Mouse (Mus musculus): ENCODE measurements around the gene Scaper.

Gene Scaper

GRCm38 (mm10) chr9:55608701-55609531, 329.0 kb downstream of the Scaper start:
- no peak for DNase-seq (ENCODE audit: low spot score in 2 of 2)

- DNase-seq (ENCODE audit: low spot score in 2 of 2) = no peak
These were observed 339.3 kb downstream of the Scaper start for GRCm38 (mm10) chr9:55598594-55598993.

- no peak for DNase-seq (ENCODE audit: low spot score in 2 of 2)
These were observed 351.8 kb downstream of the Scaper start for GRCm38 (mm10) chr9:55586141-55586540.

- no peak for DNase-seq (ENCODE audit: low spot score in 2 of 2)
These were observed 356.5 kb downstream of the Scaper start for GRCm38 (mm10) chr9:55581414-55581813.

GRCm38 (mm10) chr9:55576571-55576970, 361.3 kb downstream of the Scaper start:
- DNase-seq (ENCODE audit: low spot score in 2 of 2) = no peak

GRCm38 (mm10) chr9:55571071-55571470, 366.8 kb downstream of the Scaper start:
- DNase-seq (ENCODE audit: low spot score in 2 of 2) = no peak

GRCm38 (mm10) chr9:55568466-55569159, 369.3 kb downstream of the Scaper start:
- peak; percentile 23 to 37 for DNase-seq (ENCODE audit: low spot score in 2 of 2)

- no peak for DNase-seq (ENCODE audit: low spot score in 2 of 2)
These were observed 377.0 kb downstream of the Scaper start for GRCm38 (mm10) chr9:55560960-55561359.

- DNase-seq (ENCODE audit: low spot score in 2 of 2) = no peak
These were observed 382.9 kb downstream of the Scaper start for GRCm38 (mm10) chr9:55554986-55555385.

GRCm38 (mm10) chr9:55549302-55549890, 388.5 kb downstream of the Scaper start:
- no peak for DNase-seq (ENCODE audit: low spot score in 2 of 2)

GRCm38 (mm10) chr9:55548871-55549270, 389.0 kb downstream of the Scaper start:
- DNase-seq (ENCODE audit: low spot score in 2 of 2) = no peak

GRCm38 (mm10) chr9:55546176-55547010, 391.5 kb downstream of the Scaper start:
- DNase-seq (ENCODE audit: low spot score in 2 of 2) = peak; percentile 20 to 42

- DNase-seq (ENCODE audit: low spot score in 2 of 2) = peak in 1 of 2 experiments; percentile 22
These were observed 392.3 kb downstream of the Scaper start for GRCm38 (mm10) chr9:55545556-55546175.

GRCm38 (mm10) chr9:55544861-55545555, 392.9 kb downstream of the Scaper start:
- peak in 1 of 2 experiments; percentile 55 for DNase-seq (ENCODE audit: low spot score in 2 of 2)

GRCm38 (mm10) chr9:55543703-55544401, 394.1 kb downstream of the Scaper start:
- DNase-seq (ENCODE audit: low spot score in 2 of 2) = peak in 1 of 2 experiments; percentile 64

GRCm38 (mm10) chr9:55543336-55543702, 394.6 kb downstream of the Scaper start:
- peak in 1 of 2 experiments; percentile 25 for DNase-seq (ENCODE audit: low spot score in 2 of 2)

GRCm38 (mm10) chr9:55542366-55543325, 395.3 kb downstream of the Scaper start:
- peak in 1 of 2 experiments; percentile 28 for DNase-seq (ENCODE audit: low spot score in 2 of 2)

- peak in 1 of 2 experiments; percentile 33 for DNase-seq (ENCODE audit: low spot score in 2 of 2)
These were observed 396.1 kb downstream of the Scaper start for GRCm38 (mm10) chr9:55541681-55542365.
